Mouse (Mus musculus) thymus, postnatal 4 days (tissue): ENCODE measurements around the gene Abo.
A peak's percentile ranks its signal among the peaks of the same experiment; 100 is the strongest.

Experiments used
- DNase-seq: peaks from one replicate; pipeline ENCODE4 v3.0.0; 2021

Abo gene

GRCm38 (mm10) chr2:26862856-26863255, 1.9 kb downstream of the Abo start:
- no peak for DNase-seq

DNA sequence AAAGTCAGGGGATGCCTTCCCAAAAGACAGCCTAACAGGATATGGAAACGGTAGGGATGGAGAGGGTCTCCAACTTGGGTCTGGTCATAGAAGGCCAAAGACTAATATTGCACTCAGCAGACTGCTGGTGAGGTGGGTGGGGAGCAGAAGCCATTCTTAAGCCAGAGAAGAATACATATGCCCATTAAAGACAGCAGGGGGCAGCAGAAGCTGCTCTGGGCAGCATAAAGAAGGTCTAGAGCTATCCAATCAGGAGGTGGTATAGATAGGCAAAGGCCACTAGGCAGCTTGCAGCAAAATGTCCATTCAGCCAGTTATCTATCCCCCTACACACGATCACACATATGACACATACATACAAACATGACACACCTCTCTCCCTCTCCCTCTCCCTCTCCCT, 17.1 kb downstream of the Abo start:
- DNase-seq: peak; percentile 51

DNA sequence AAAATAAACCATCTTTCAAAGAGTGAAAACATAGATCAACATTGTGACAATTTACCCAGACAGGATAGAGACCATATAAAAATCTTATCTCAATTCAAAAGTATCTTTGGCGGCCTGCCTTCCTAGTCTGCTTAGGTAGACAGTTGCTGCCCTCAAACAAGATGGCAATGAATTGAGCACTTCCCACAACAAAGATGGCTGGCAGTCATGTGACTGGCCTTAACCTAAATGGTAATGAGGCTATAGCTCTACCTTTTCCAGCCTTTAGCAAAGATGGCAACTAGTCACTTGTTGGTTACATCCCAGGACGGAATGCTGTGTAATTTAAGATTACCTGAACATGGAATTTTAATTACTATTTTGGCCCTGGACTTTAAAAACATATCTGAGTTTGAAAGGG, 32.3 kb downstream of the Abo start:
- no peak for DNase-seq

- DNase-seq: no peak
These were observed 36.7 kb downstream of the Abo start for GRCm38 (mm10) chr2:26828047-26828446.

DNA sequence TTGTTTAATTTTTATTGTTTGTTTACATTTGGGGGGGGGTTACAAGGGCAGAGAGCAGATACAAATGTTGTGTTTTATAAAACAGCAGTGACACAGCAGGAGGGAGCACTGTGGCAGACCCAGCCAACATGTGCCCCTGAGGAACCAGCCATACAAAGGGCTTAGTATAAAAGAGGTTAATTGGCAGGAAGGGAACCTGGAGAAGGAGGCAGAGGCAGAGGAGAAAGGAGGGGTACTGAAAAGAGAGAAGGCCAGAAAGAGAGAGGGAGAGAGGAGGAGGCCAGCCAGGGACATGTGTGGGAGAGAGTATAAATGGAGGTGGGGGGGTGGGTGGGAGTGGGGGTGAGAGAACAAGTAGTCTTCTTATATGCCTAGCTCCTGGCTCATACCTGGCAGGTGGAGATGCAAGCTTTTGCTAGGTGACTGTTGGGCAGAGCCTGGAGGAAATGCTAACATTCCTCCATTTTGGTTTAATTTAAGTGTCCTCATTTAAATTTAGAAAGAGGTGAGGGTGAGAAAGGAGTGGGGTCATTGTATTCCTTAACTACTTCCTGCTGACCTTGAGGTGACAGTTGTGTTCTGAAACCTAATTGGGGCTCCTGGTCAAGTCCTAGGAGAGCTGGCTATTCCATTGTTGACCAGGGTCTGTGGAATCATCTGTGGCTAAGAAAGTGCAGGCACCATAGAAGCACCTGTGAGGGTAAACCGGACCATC, 37.4 kb downstream of the Abo start:
- no peak for DNase-seq
